Mouse (Mus musculus): ENCODE measurements around the gene Eml1. TPM values are rescaled to one million over a fixed set of nuclear protein-coding genes. Genes with fewer than 3 reads are reported as not detected.

Eml1 gene
- polyA plus RNA-seq, 1 experiment, result 45.2 TPM

DNA sequence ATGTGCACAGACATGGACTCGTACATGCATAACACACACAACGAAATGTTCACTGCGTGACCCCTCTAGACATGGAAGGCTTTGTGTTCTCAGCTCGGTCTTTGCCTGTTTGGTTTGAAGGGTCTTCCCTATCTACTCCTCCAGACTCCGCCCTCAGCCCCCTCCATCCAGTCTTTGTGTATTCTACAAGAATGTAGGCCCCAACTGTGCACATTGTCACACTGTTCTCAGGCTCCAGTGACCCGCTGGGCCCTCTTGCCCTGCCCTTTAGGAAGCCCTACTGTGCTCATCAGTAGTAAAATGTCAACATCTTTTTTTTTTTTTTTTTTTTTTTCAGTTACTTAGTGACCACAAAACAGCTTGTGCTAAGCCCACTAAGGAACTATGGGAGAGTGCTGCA is 61.0 kb downstream of the Eml1 start:
- Histone ChIP-seq H3K4me3 (ENCODE audit: insufficient read depth, poor library complexity, severe bottlenecking) (no peak overlapping the region), H3K36me3 (ENCODE audit: control insufficient read depth, insufficient read depth) (peaks cover 11% of the 10 kb centered on the region), H3K79me2 (ENCODE audit: control insufficient read depth, insufficient read depth) (peaks cover 100% of the 10 kb centered on the region), H3ac (ENCODE audit: control insufficient read depth, insufficient read length, low read depth) (no peak overlapping the region), H3K79me3 (ENCODE audit: low read depth) (peaks cover 79% of the 10 kb centered on the region), H3K27me3 (ENCODE audit: control insufficient read depth, insufficient read depth, insufficient read length) (no peaks in the 10 kb centered on the region)
- TF ChIP-seq CEBPB (IDR thresholded peaks at IDR 0.05; ENCODE audit: low read depth) (no peak), FOSL1 (IDR thresholded peaks at IDR 0.05; ENCODE audit: insufficient read depth, low read length, poor library complexity, severe bottlenecking) (no peak), MYOD1 (IDR thresholded peaks at IDR 0.05; ENCODE audit: control insufficient read depth, insufficient read length, low read depth) (no peak), MYOG (IDR thresholded peaks at IDR 0.05; ENCODE audit: control insufficient read depth, extremely low read depth, insufficient read length) (no peak), MAX (IDR thresholded peaks at IDR 0.05) (no peak), USF1 (IDR thresholded peaks at IDR 0.05; ENCODE audit: low read depth) (no peak), CTCF (IDR thresholded peaks at IDR 0.05; ENCODE audit: control insufficient read depth, insufficient read depth, insufficient read length) (no peak)

DNA sequence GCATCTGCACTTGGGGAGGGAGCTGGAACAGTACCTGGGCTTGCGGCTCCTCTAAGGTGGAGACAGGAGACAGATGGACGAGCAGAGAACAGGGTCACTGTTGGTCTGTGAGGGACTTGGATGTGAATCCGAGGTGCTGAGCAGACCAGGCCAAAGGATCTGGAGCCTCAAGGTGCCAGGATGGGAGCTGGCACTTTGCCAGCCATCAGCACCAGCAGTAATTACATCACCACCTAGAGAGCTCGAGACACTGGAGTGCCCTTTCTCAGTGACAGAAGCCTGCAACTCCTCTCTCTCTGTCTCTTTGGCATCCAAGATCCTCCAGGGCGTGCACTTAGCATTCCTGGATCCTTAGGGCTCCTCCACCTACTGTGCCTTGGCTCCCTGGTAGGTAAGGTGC is 61.8 kb downstream of the Eml1 start:
- H3K79me2 ChIP-seq (ENCODE audit: control insufficient read depth, insufficient read depth), result peaks cover 100% of the 10 kb centered on the region
- H3K4me3 ChIP-seq (ENCODE audit: insufficient read depth, poor library complexity, severe bottlenecking), result no peak overlapping the region
- TF ChIP-seq MYOD1 (IDR thresholded peaks at IDR 0.05; ENCODE audit: control insufficient read depth, insufficient read length, low read depth), result no peak
- no peak for TF ChIP-seq CTCF (IDR thresholded peaks at IDR 0.05; ENCODE audit: control insufficient read depth, insufficient read depth, insufficient read length)
- no peak for TF ChIP-seq MAX (IDR thresholded peaks at IDR 0.05)
- TF ChIP-seq USF1 (IDR thresholded peaks at IDR 0.05; ENCODE audit: low read depth), result no peak
- no peak for TF ChIP-seq CEBPB (IDR thresholded peaks at IDR 0.05; ENCODE audit: low read depth)
- no peak for TF ChIP-seq FOSL1 (IDR thresholded peaks at IDR 0.05; ENCODE audit: insufficient read depth, low read length, poor library complexity, severe bottlenecking)
- no peak for TF ChIP-seq MYOG (IDR thresholded peaks at IDR 0.05; ENCODE audit: control insufficient read depth, extremely low read depth, insufficient read length)
- no peak overlapping the region for H3ac ChIP-seq (ENCODE audit: control insufficient read depth, insufficient read length, low read depth)
- H3K79me3 ChIP-seq (ENCODE audit: low read depth), result peaks cover 77% of the 10 kb centered on the region
- H3K27me3 ChIP-seq (ENCODE audit: control insufficient read depth, insufficient read depth, insufficient read length), result no peaks in the 10 kb centered on the region
- H3K36me3 ChIP-seq (ENCODE audit: control insufficient read depth, insufficient read depth), result peaks cover 7% of the 10 kb centered on the region

DNA sequence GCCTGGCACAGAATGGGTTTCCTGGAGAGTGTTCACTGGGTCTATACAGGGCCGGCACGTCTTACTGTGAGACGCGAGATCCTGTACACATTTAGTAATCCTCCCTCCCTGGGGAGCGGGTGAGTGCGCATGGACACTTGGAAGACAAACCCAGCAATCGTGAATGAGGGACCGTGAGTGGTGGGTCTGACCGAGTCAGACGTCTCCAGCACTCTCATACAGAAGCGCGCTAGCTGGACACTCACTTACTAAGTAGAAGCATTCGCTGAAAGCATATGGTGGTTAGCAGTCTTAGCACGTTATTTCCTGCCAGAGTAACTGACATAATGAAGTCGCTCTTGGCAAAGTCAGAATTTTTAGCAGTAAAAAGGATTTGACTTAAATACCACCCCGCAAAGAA is 62.3 kb downstream of the Eml1 start:
- Histone ChIP-seq H3K36me3 (ENCODE audit: control insufficient read depth, insufficient read depth) (peaks cover 4% of the 10 kb centered on the region), H3ac (ENCODE audit: control insufficient read depth, insufficient read length, low read depth) (no peak overlapping the region), H3K79me3 (ENCODE audit: low read depth) (peaks cover 76% of the 10 kb centered on the region), H3K4me3 (ENCODE audit: insufficient read depth, poor library complexity, severe bottlenecking) (no peak overlapping the region), H3K79me2 (ENCODE audit: control insufficient read depth, insufficient read depth) (peaks cover 100% of the 10 kb centered on the region), H3K27me3 (ENCODE audit: control insufficient read depth, insufficient read depth, insufficient read length) (no peaks in the 10 kb centered on the region)
- TF ChIP-seq FOSL1 (IDR thresholded peaks at IDR 0.05; ENCODE audit: insufficient read depth, low read length, poor library complexity, severe bottlenecking), result no peak
- TF ChIP-seq USF1 (IDR thresholded peaks at IDR 0.05; ENCODE audit: low read depth), result no peak
- TF ChIP-seq MAX (IDR thresholded peaks at IDR 0.05), result no peak
- no peak for TF ChIP-seq MYOD1 (IDR thresholded peaks at IDR 0.05; ENCODE audit: control insufficient read depth, insufficient read length, low read depth)
- TF ChIP-seq CTCF (IDR thresholded peaks at IDR 0.05; ENCODE audit: control insufficient read depth, insufficient read depth, insufficient read length), result no peak
- TF ChIP-seq CEBPB (IDR thresholded peaks at IDR 0.05; ENCODE audit: low read depth), result no peak
- TF ChIP-seq MYOG (IDR thresholded peaks at IDR 0.05; ENCODE audit: control insufficient read depth, extremely low read depth, insufficient read length), result no peak

DNA sequence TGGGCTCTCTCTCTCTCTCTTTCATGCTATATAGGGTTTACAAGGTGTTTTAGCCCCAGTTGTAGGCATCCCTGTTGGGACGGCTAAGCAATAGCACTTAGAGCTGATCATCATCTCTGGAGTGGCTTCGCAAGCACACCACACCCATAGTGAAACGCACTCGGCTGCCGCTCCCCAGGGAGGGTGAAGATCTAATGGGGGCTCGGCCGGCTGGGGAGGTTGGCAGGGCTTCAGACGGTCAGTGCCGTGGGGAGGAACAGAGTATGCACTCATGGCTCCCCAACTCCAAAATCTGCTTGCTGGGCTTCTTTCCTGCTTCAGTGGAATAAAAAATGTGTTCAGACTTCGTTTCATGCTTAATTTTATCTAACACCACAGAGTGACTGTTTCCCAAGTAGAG is 62.7 kb downstream of the Eml1 start:
- H3ac ChIP-seq (ENCODE audit: control insufficient read depth, insufficient read length, low read depth), result no peak overlapping the region
- no peak overlapping the region for H3K4me3 ChIP-seq (ENCODE audit: insufficient read depth, poor library complexity, severe bottlenecking)
- no peaks in the 10 kb centered on the region for H3K27me3 ChIP-seq (ENCODE audit: control insufficient read depth, insufficient read depth, insufficient read length)
- H3K79me2 ChIP-seq (ENCODE audit: control insufficient read depth, insufficient read depth), result peaks cover 100% of the 10 kb centered on the region
- peaks cover 76% of the 10 kb centered on the region for H3K79me3 ChIP-seq (ENCODE audit: low read depth)
- TF ChIP-seq CEBPB (IDR thresholded peaks at IDR 0.05; ENCODE audit: low read depth) (no peak), MAX (IDR thresholded peaks at IDR 0.05) (no peak), MYOD1 (IDR thresholded peaks at IDR 0.05; ENCODE audit: control insufficient read depth, insufficient read length, low read depth) (no peak), MYOG (IDR thresholded peaks at IDR 0.05; ENCODE audit: control insufficient read depth, extremely low read depth, insufficient read length) (no peak), FOSL1 (IDR thresholded peaks at IDR 0.05; ENCODE audit: insufficient read depth, low read length, poor library complexity, severe bottlenecking) (no peak), CTCF (IDR thresholded peaks at IDR 0.05; ENCODE audit: control insufficient read depth, insufficient read depth, insufficient read length) (no peak), USF1 (IDR thresholded peaks at IDR 0.05; ENCODE audit: low read depth) (no peak)
- H3K36me3 ChIP-seq (ENCODE audit: control insufficient read depth, insufficient read depth), result peaks cover 4% of the 10 kb centered on the region

DNA sequence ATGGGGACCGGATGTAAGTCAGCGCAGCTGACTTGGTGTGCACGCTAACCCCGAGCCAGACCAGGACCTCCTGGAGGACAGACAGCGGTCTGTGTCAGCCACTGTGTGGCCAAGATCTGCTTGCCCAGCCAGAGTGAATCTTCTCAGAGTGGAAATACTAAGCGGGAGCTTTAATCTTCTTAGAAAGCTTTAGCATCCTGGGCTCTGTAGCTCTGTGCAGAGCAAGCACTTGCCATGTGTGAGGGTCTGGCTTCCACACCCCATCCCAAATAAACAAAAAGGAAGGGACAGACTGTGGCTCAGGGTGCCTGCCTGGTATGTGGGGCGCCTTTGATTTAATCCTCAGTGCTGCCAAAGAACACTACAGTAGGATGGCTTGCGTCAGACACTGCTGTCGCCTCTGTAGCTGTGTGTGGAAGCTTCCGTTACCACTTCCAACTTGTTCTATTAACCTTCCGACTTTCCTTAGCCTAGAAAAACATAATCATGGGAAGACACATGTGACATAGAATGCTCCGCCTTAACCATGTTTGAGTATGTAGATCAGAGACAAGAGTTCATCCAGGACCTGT is 64.8 kb downstream of the Eml1 start:
- Histone ChIP-seq H3K27me3 (ENCODE audit: control insufficient read depth, insufficient read depth, insufficient read length) (no peaks in the 10 kb centered on the region), H3K79me2 (ENCODE audit: control insufficient read depth, insufficient read depth) (peaks cover 100% of the 10 kb centered on the region), H3K4me3 (ENCODE audit: insufficient read depth, poor library complexity, severe bottlenecking) (no peak overlapping the region), H3K79me3 (ENCODE audit: low read depth) (peaks cover 76% of the 10 kb centered on the region), H3ac (ENCODE audit: control insufficient read depth, insufficient read length, low read depth) (no peak overlapping the region), H3K36me3 (ENCODE audit: control insufficient read depth, insufficient read depth) (peaks cover 4% of the 10 kb centered on the region)
- TF ChIP-seq CTCF (IDR thresholded peaks at IDR 0.05; ENCODE audit: control insufficient read depth, insufficient read depth, insufficient read length) (no peak), USF1 (IDR thresholded peaks at IDR 0.05; ENCODE audit: low read depth) (no peak), MAX (IDR thresholded peaks at IDR 0.05) (no peak), FOSL1 (IDR thresholded peaks at IDR 0.05; ENCODE audit: insufficient read depth, low read length, poor library complexity, severe bottlenecking) (no peak), MYOD1 (IDR thresholded peaks at IDR 0.05; ENCODE audit: control insufficient read depth, insufficient read length, low read depth) (no peak), CEBPB (IDR thresholded peaks at IDR 0.05; ENCODE audit: low read depth) (no peak), MYOG (IDR thresholded peaks at IDR 0.05; ENCODE audit: control insufficient read depth, extremely low read depth, insufficient read length) (no peak)
